Mouse (Mus musculus) adipocyte (in vitro differentiated cells): ENCODE data around the gene Epha3.

Experiments
- DNase-seq: peaks from one replicate; pipeline ENCODE4 v3.0.0-alpha.2; 2016; ENCODE audit warnings: low spot score

Gene Epha3

DNA sequence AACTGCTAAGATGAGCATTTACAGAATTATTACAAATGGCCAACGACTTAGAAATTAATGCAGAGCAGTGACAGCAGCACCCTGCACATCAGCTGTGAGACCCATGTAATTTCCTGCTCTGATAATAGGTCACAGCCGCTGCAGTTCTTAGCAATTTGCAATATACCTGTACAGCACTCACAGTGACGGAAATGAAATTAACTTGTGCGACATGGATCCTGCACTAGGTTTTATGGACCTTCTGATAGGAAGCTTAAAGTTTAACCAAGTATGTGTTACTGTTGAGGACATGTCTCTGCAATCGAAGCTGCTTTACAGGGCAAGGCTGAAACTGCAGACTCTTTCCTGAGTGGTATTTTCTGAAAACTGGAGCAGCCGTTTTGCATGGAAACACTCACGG is 80.4 kb downstream of the Epha3 start:
- no peak for DNase-seq

GRCm38 (mm10) chr16:63782101-63782500 is 81.9 kb downstream of the Epha3 start:
- no peak for DNase-seq

DNA sequence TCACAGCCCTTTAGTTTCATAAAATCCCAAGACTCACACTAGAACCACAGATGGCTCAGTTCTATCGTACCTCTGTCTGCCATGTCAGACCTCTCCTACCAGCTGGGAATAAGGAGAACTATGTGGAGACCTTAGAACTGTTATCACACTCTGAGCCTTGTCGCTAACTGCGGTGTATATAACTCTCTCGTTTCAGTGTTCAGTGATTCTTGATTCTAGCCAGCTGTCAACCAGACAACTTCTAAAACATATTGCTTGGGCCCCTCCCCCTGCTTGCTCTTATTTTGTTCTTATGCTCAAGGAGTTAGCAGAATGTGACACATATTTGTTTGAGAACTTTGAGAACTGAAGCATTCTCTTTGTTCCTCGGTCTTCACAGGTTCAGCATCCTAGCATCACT is 83.8 kb downstream of the Epha3 start:
- DNase-seq = no peak

GRCm38 (mm10) chr16:63777811-63778210 is 86.2 kb downstream of the Epha3 start:
- no peak for DNase-seq

DNA sequence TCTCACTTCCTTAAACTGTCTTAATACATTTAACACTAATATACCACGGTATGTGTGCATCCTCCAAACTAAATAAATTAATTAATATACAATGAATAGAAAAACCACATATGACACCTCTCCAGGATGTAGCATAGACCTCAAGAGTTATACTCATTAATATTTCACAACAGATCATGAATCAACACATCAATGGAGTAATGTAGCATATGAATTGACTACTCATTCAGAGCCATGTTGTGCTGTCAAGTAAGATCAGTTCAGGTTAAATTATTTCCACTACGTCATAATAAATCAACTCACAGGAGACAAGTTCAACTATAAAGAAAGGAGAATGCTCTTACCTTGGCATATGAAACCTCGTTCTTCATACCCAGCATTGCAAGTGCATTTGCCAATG is 91.4 kb downstream of the Epha3 start:
- no peak for DNase-seq

GRCm38 (mm10) chr16:63767589-63767988 is 96.4 kb downstream of the Epha3 start:
- DNase-seq = no peak

DNA sequence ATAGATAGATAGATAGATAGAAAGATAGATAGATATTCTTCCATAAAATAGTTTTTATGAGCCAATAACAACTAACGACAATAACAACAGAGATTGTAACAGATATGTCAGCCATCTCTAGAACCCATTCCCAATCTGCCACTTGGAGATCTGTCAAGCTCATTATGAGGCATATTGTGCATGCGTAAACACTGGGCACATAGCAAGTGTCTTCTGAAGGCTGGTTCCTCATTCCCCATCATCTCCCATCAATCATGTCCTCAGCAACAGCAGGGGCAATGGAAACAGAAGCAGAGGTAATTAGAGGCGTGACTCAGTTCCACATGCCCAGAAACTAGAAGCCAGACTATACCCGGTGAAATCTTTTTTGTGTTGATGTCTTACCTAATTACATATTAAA is 102.8 kb downstream of the Epha3 start:
- DNase-seq = no peak

DNA sequence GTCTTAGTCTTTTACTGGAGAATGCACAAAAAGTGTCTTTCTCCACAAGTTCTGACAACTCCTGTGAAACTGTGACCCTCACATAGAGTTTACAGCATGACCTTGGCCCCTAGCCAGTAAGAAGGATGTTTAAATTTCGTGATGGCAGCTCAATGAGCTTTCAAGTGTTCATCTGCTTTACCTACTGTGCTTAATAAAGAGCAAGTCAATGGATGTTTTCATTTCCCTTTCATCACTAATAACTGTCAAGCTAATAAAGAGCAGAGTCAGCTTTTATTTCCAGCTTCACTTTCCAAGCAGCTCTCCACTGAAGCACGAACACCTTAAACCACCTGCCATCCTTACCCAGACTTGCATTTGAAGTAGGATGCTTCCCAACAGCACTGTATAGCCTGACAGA is 103.9 kb downstream of the Epha3 start:
- no peak for DNase-seq

DNA sequence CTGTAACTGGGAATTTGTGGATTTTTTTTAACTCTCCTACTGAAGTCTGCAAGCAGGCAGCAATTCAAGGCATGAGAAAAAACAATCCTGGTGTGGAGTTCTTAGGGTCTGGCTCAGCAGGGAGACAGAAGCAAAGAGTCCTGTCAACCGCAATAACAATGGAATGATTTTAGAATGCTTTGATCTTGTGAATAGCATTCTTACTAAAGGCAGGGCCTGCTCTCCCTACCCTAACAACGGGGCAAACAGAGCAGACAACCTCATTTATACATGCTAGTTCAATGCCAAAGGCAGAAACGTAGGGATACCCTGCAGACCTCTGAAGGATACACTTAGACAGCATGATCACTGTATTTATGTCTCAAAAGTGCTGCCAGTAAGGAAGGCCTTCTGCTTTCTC is 110.9 kb downstream of the Epha3 start:
- no peak for DNase-seq

DNA sequence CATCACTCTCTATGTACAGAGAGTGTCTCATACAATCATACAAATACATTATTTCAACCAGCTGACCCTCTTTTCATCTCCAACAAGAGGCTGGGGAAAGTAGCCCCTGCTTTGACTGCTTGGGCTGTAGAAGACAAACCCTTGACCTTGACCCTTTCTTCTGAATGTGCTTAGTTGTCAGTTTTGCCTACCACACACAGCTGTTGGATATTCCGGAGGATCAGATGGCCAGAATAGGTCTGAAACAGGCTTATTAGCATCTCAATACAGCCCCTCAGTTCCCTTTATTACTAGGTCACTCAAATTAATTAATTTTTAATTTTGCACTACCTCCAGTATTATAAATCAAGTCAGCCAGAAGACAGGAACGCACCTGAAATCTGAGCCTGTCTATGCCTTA is 116.2 kb downstream of the Epha3 start:
- no peak for DNase-seq

GRCm38 (mm10) chr16:63745465-63745864 is 118.5 kb downstream of the Epha3 start:
- DNase-seq = no peak

DNA sequence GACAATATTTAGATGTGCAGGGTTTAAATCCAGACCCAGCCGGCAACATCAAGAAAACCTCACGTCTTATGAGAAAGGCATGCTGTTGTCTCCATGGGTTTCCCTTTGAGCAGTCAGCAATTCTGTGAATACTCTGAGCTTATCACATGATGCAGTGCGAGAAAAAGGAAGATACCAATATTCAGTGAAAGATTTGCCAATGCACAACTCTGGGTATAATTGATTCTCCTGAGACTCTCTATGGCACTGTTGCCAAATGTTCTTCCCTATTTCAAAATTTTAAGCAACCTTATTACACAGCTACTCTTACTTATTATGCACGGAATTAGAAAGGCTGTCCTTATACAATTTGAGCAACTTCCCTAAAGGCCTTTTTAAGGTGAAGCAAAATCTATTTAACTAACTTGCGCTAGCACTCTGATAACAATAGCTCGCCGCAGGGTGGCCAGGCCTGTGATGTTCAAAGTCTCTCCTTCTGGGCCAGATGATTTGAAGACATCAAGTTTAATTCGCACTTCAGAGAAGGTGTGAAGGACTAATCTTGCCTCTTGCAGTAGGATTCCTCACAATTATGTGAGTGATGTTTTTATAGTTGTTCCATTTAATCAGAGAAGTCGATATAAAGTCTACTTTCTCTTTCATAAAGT is 120.6 kb downstream of the Epha3 start:
- no peak for DNase-seq

GRCm38 (mm10) chr16:63719235-63719634 is 144.7 kb downstream of the Epha3 start:
- no peak for DNase-seq

DNA sequence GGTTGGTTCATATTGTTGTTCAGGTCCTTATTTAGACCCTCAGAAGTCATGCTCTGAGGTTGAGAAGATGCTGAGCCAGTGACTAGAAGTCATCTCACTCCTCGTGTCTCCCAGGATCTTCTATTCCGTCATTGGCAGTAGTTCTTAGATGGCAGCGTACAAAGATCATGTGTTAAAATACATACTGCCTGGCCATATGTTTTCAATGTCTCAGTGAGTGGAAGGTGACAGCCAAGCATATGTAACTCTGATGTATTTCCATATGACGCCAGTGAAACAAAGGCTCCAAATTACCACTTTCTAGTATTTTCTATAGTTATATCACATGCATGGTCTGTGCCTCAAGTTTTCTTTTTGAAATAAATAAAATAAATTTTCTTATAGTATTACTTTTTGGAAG is 146.7 kb downstream of the Epha3 start:
- DNase-seq = no peak

DNA sequence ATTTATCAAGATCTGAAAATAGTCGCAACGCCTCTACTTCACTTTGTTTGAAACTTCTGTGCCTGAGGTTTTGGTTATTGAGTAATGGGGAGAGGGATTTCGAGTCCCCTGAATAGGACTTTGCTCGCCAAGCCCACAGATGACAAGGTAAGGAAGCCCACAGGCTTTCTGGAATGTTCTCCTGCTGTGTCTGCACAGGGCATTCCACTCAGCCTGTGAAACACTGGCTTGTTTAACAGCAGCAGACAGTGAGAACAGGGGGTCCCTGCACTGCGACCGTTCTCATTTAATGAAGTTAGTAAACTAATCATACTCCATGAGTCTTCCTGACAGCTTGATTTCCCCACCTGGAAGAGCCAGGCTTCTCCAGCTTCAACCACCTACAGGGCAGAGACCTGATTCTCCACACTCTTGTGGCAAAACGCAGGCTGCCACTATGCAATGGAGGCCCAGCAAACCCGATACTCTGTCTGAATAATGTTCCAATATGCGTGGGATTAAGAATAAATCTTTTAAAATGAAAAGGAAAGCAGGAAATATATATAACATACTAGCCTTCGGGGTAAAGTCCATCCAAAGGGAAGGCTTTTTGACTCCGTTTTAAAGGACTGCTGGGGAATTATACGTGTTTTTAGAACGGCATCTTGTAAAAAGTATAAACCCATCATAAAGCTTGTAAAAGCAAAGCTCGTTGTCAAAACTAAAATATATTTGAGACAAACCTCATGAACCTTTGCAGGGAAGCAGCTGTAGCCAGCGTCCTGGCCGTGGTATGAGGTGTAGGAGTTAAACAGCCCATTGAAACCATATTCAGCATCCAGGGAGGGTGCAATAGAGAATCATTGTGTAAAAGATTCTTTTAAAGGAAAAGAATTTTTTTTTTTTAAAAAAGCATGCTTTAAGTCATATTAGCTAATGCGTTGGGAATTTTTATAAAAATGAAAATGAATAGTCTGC is 156.8 kb downstream of the Epha3 start:
- DNase-seq = no peak

DNA sequence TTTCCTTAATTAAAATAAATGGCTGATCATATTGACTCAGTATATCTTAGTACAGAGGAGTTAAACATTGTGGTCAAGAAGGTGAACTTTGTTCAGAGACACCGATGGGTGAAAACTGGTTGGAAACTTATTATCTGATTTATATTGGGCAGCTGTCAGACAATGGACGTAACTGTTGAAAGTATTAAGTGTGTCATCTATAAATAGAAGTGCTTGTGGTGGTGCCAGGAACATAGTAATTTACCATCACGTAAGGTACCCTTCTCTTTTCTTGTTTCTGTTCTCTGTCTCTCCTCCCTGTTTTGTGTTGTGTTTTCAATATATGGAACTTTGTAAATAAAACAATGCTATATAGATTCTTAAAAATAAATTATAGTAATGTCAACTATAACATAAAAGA is 174.6 kb downstream of the Epha3 start:
- DNase-seq = no peak

DNA sequence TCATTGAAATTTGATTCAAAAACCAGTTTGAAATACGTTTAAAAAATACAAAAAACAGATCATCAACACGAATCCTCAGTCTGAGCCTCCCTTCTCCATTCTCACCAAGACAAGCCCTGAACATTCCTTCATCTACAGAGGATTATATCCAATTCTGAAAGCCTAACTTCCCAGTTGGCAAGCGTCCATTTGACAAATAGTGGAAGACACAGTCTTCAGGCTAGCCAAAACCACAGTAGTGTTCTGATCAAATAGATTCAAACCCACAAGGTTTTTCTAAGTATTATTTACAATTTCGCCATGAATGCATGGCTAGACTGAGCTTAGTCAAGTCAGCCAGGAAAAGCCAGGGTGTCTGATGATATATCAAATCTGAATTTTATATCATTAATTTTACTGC is 179.8 kb downstream of the Epha3 start:
- no peak for DNase-seq

DNA sequence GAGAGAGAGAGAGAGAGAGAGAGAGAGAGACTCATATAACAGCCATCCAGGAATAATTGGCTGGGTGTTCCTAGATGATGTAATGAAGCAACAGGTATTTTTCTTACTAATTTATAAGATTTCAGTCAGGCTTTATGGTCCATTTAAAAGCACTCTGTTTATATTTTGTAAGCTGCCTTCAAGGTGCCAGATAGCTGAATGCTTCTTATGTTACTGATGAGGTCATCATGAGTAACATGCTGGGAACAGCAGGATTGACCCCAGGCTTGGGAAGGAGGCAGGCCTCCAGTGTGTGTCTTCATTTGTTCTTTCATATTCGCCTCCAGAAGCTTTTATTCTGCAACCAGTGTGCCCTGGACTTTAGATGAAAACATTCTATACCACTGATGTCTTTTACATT is 189.5 kb downstream of the Epha3 start:
- no peak for DNase-seq

DNA sequence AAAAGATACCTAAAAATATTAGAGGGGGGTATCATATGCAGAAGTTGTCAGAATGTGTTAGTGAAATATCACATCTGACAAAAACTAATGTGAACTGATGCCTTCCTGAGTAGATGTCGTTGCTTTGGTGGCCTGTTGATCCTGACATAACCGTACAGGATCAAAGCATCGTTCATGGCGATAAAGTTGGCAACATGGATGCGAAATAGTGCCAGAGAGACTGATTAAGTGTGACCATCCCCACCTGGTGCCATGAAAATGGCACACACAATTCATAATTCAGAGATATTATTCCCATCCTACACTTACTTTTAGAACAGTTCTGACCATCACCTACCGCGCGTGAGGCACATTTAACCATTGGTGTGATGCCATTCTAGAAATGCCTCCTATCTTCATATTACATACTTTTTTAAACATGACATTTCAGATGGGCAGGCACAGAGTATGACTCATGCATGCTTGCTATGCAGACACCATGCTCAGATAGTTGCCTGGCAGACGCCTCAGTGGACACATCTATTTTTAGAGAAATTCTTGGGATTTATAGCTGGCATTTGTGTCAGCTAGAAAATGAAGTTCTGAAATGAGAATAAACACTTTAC is 190.6 kb downstream of the Epha3 start:
- no peak for DNase-seq

DNA sequence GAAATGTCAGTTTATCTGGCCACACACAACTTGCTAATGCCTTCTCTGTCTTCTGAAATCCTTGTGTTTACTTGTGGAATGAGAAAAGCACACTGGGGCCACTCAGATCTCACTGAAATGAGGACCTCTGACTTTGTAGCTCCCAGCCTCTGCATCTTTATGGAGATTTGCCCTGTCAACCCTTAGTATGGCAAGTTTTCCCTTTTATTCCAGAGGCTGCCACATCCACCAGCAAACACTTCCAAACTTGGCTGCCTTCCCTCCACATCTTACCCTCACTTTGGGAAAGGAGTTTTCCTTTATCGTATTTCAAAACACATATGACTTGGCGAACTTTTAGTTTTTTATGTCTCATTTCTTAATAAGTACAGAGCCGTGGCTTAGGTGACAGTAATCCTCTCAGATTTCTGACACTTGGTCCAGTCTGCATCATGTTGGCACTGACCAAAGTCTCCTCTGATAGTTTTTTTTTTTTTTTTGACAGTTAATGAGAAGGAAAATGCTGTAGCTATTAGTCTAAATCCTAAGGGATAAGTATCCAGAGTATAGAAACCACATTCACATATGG is 198.0 kb downstream of the Epha3 start:
- DNase-seq = no peak

DNA sequence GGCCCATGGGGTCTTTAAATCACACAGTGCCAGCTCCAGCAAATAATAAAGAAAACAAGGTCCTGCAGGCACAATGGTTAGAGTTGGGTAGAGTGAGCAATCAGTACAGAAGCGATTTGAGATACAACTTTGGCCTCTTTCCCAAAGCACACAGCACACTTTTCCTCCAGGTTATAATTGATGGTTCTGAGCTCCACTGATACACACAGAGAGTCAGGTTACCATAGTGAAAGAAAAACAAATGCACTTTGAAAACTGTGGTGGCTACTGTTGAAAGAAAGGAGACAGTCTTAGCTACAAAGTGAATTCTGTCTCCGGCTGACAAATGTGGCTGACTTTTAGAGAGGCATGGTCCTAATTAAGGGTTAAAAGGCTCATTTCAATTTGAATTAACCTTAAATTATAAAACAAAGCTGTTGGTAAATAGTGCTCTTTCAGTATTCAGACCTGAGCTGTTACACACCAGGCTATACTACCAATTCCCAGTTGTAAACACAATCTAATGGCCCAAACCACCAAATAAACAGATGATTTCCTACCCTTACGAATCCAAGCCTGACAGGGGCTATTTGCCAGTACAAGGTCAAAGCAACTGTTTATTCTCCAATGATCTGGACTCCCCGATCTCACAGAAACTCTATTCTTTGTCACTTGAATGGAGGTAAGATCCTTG is 205.5 kb downstream of the Epha3 start:
- no peak for DNase-seq

GRCm38 (mm10) chr16:63657743-63658142 is 206.2 kb downstream of the Epha3 start:
- DNase-seq = no peak
